Mouse (Mus musculus): ENCODE results near the gene Stard13.

GRCm38 (mm10) chr5:151279531-151279930 lies 45.9 kb upstream of the Stard13 start:
- TF ChIP-seq CTCF (IDR thresholded peaks at IDR 0.05 in 2 of 3, conservative IDR thresholded peaks at IDR 0.05 in 1 of 3; ENCODE audit: control insufficient read depth in 1 of 3, insufficient read depth in 1 of 3, low read depth in 2 of 3, low read length in 3 of 3, poor library complexity in 1 of 3, severe bottlenecking in 1 of 3) = no peak
- TF ChIP-seq POLR2A (IDR thresholded peaks at IDR 0.05; ENCODE audit: control insufficient read depth in 1 of 2, insufficient read depth in 1 of 2, low read depth in 1 of 2, low read length in 2 of 2, poor library complexity in 1 of 2) = no peak
- TF ChIP-seq MAFK (IDR thresholded peaks at IDR 0.05; ENCODE audit: borderline replicate concordance, low read depth, low read length) = no peak
- TF ChIP-seq NELFE (IDR thresholded peaks at IDR 0.05; ENCODE audit: low read depth, low read length) = no peak
- TF ChIP-seq CHD2 (IDR thresholded peaks at IDR 0.05; ENCODE audit: low read length) = no peak
- TF ChIP-seq UBTF (IDR thresholded peaks at IDR 0.05; ENCODE audit: borderline replicate concordance, insufficient read depth, low read depth, low read length) = no peak
- TF ChIP-seq POLR2AphosphoS2 (IDR thresholded peaks at IDR 0.05; ENCODE audit: low read length) = no peak
- TF ChIP-seq CHD1 (IDR thresholded peaks at IDR 0.05; ENCODE audit: low read depth, low read length) = no peak
- no peak for TF ChIP-seq SMC3 (IDR thresholded peaks at IDR 0.05; ENCODE audit: low read depth, low read length)
- TF ChIP-seq MAX (IDR thresholded peaks at IDR 0.05; ENCODE audit: low read length) = no peak
- TF ChIP-seq RAD21 (IDR thresholded peaks at IDR 0.05; ENCODE audit: low read depth, low read length) = no peak
- TF ChIP-seq KAT2A (conservative IDR thresholded peaks at IDR 0.05; ENCODE audit: low read depth, low read length) = no peak
- no peak for TF ChIP-seq TCF12 (IDR thresholded peaks at IDR 0.05; ENCODE audit: low read depth, low read length)
- TF ChIP-seq USF2 (IDR thresholded peaks at IDR 0.05; ENCODE audit: borderline replicate concordance in 1 of 2, insufficient read depth in 1 of 2, low read depth in 1 of 2, low read length in 2 of 2) = no peak

Data from MEL (cell line).